Mouse (Mus musculus) stomach, postnatal 0 days (tissue): ENCODE measurements around the gene Copb1.

ENCODE experiments used
- CTCF ChIP-seq: IDR thresholded peaks from 2 replicates; pipeline ENCODE4 v1.5.1; 2016; ENCODE audit warnings: antibody characterized with exemption, low read depth, mild to moderate bottlenecking, moderate library complexity
- EP300 ChIP-seq: optimal IDR thresholded peaks from 2 replicates; pipeline ENCODE3; 2016; ENCODE audit warnings: antibody characterized with exemption

GRCm38 (mm10) chr7:114299247-114299646, 44.7 kb upstream of the Copb1 start:
- TF ChIP-seq CTCF: no peak
- TF ChIP-seq EP300: no peak
